8 mouse cellular contexts compared by ENCODE assay signal in the genomic region with DNA sequence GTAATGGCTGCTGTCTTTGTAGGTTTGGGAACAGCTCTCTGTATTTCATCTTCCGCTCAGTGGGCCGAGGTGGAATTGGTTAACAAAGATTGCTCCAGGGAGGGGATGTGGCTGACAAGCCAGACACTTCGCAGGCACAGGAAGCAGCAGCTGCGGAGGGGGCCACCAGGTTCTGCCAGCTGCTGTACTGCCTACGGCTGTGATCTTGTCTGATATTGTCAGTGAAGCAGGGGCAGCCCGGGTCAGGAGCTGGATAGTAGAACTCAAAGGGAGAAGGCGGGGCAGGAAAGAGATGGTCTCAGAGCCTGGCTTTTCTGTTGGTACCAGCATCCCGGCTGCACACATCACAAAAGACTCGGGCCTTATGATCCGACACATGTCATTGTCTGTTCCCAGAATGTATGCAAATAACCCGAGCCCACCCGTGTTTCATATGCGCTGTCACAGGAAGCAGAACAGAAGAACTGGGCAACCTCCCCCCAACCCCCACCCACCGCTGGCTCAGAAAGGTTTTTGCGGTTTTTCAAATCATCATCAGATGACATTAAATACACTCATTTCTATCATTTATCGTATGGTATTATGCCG. TPM values are rescaled to one million over a fixed set of nuclear protein-coding genes. Genes with fewer than 3 reads are reported as not detected.
DNase-seq lines count a peak whose midpoint lies in the region; ATAC-seq and TF ChIP-seq lines count a peak whose summit lies in the region.

No protein-coding gene starts in this region.

- no peak overlapping the region for H3K4me3 ChIP-seq in kidney, embryonic 14.5 days (ENCODE audit: low read length)
- H3K4me3 ChIP-seq in ES-E14 (ENCODE audit: insufficient read depth in 1 of 2, low read depth in 1 of 2, low read length in 2 of 2, poor library complexity in 1 of 2, severe bottlenecking in 1 of 2) = peak overlapping the region; percentile 2 to 11; a peak in 2 of 4 replicates
- no peak overlapping the region for H3K4me3 ChIP-seq in forebrain, embryonic 13.5 days

- in situ Hi-C loops in ES-E14 (cut with MboI; ENCODE audit: low sequenced_read_pairs in 2 of 2, unreplicated experiment in 2 of 2) = no loop called here

- H3K36me3 ChIP-seq in kidney, embryonic 14.5 days (ENCODE audit: control insufficient read depth, insufficient read depth, low read length) = no peaks in the 10 kb centered on the region
- H3K36me3 ChIP-seq in ES-E14 (ENCODE audit: control insufficient read depth, insufficient read depth, low read length, poor library complexity, severe bottlenecking) = peaks cover 16% of the 10 kb centered on the region
- no peaks in the 10 kb centered on the region for H3K36me3 ChIP-seq in forebrain, embryonic 13.5 days (ENCODE audit: poor library complexity, severe bottlenecking)

- DNase-seq in kidney, adult 18-20 months = no peak
- no peak for DNase-seq in ES-E14 (ENCODE audit: low read depth, low spot score)
- peak; percentile 26 to 49 for DNase-seq in lung, postnatal 4 days
- DNase-seq in spleen, adult 18-20 months = peak; percentile 48 to 55
- DNase-seq in cerebellum, postnatal 4 days (ENCODE audit: low spot score in 2 of 2) = no peak
- no peak for DNase-seq in adrenal gland, adult 18-20 months (ENCODE audit: low spot score in 2 of 2)

- H3K27ac ChIP-seq in kidney, embryonic 14.5 days (ENCODE audit: low read depth, low read length) = no peak overlapping the region
- peak overlapping the region; percentile 26; the same call in 1 of the 2 replicates for H3K27ac ChIP-seq in ES-E14 (ENCODE audit: insufficient read depth, low read depth, low read length, poor library complexity, severe bottlenecking)
- H3K27ac ChIP-seq in forebrain, embryonic 13.5 days = peak overlapping the region; percentile 91

- no peaks in the 10 kb centered on the region for H3K9me3 ChIP-seq in kidney, embryonic 14.5 days (ENCODE audit: control insufficient read depth, low read length)
- H3K9me3 ChIP-seq in ES-E14 (ENCODE audit: control insufficient read depth, insufficient read depth, low read depth, low read length) = no peaks in the 10 kb centered on the region
- no peaks in the 10 kb centered on the region for H3K9me3 ChIP-seq in forebrain, embryonic 13.5 days (replicated peaks)

- ATAC-seq in kidney, embryonic 14.5 days (ENCODE audit: low FRiP score, low TSS enrichment) = peak; percentile 68; the same call in 1 of the 2 replicates
- peak; percentile 81 for ATAC-seq in forebrain, embryonic 13.5 days

- no peak overlapping the region for H3K9ac ChIP-seq in kidney, embryonic 14.5 days (ENCODE audit: low read depth, low read length)
- peak overlapping the region; percentile 68; the same call in 1 of the 2 replicates for H3K9ac ChIP-seq in ES-E14 (ENCODE audit: insufficient read depth, low read depth, low read length, poor library complexity, severe bottlenecking)
- peak overlapping the region; percentile 47 for H3K9ac ChIP-seq in forebrain, embryonic 13.5 days

- H3K4me1 ChIP-seq in kidney, embryonic 14.5 days (ENCODE audit: control insufficient read depth, insufficient read depth, low read length) = 0 out of 2 replicates have a peak, but pooled peaks cover 7% of the 10 kb centered on the region
- H3K4me1 ChIP-seq in ES-E14 (ENCODE audit: control insufficient read depth in 2 of 2, insufficient read depth in 2 of 2, low read length in 2 of 2, poor library complexity in 1 of 2) = peaks cover 34 to 48% of the 10 kb centered on the region in 2 experiments
- peaks cover 71% of the 10 kb centered on the region for H3K4me1 ChIP-seq in forebrain, embryonic 13.5 days

- H3K27me3 ChIP-seq in kidney, embryonic 14.5 days (ENCODE audit: control insufficient read depth, insufficient read depth, low read length) = peaks cover 9% of the 10 kb centered on the region
- no peaks in the 10 kb centered on the region for H3K27me3 ChIP-seq in forebrain, embryonic 13.5 days

- 52% methylated on average over 17 of the region's 17 CpGs for whole genome bisulfite sequencing in kidney, embryonic 14.5 days
- WGBS in forebrain, embryonic 13.5 days = 29% methylated on average over 17 of the region's 17 CpGs

- no peak overlapping the region for H3K4me2 ChIP-seq in kidney, embryonic 14.5 days (replicated peaks; ENCODE audit: low read depth, low read length)
- peak overlapping the region; percentile 17 for H3K4me2 ChIP-seq in forebrain, embryonic 13.5 days

TF ChIP-seq in ES-E14, 5 proteins besides CTCF, POLR2A, EP300 and RAD21:
- TF ChIP-seq MAFK (IDR thresholded peaks at IDR 0.05; ENCODE audit: insufficient read depth, low read depth, low read length) (no peak), HCFC1 (IDR thresholded peaks at IDR 0.05; ENCODE audit: borderline replicate concordance, insufficient read depth, low read length) (no peak), ZC3H11A (IDR thresholded peaks at IDR 0.05; ENCODE audit: borderline replicate concordance, low read depth, low read length) (no peak), ZNF384 (IDR thresholded peaks at IDR 0.05; ENCODE audit: low read depth, low read length) (no peak), CHD2 (IDR thresholded peaks at IDR 0.05; ENCODE audit: low read depth, low read length) (no peak)

RNA-seq across cellular contexts. Expression of gene Pipox, which starts 6.4 kb away (rescaled TPM):
- 3.2 and 6.2 TPM in 2 replicates for polyA plus RNA-seq in kidney, embryonic 14.5 days (2014; fragmentation: Nextera tagmentation; extraction: Ambion mirVana)
- 27.3 and 33.3 TPM in 2 replicates for total RNA-seq in ES-E14 (2012; rRNA removed)
- 12.7 and 15.1 TPM in 2 replicates for polyA plus RNA-seq in forebrain, embryonic 13.5 days (2015; fragmentation: Nextera tagmentation; extraction: Ambion mirVana)
- total RNA-seq in adrenal gland, adult 18-20 months (2021) = 1 to 10 TPM in 1 of 2 experiments, under 1 TPM in 1; 0.26 to 2.4 TPM

RNA-seq across cellular contexts. Expression of gene Sez6, which starts 43.1 kb away (rescaled TPM):
- polyA plus RNA-seq in kidney, embryonic 14.5 days (2014; fragmentation: Nextera tagmentation; extraction: Ambion mirVana) = not detected in 2 replicates
- total RNA-seq in ES-E14 (2012; rRNA removed) = 0.45 and 0.63 TPM in 2 replicates
- polyA plus RNA-seq in forebrain, embryonic 13.5 days (2015; fragmentation: Nextera tagmentation; extraction: Ambion mirVana) = 141 and 165 TPM in 2 replicates
- total RNA-seq in adrenal gland, adult 18-20 months (2021) = 1 to 10 TPM; 2.1 to 2.4 TPM

Comparison
In these comparisons a context has a peak if more than half of its experiments do, and no peak if none do; other contexts are left out.
1. H3K4me3 ChIP-seq: peak in ES-E14 (2 of 2); none in kidney, embryonic 14.5 days (single experiment) and forebrain, embryonic 13.5 days (single experiment).
2. DNase-seq: peak in lung, postnatal 4 days (2 of 2) and spleen, adult 18-20 months (2 of 2); none in kidney, adult 18-20 months (single experiment), ES-E14 (single experiment), cerebellum, postnatal 4 days (0 of 2) and adrenal gland, adult 18-20 months (0 of 2).